Mouse (Mus musculus) erythroblast, embryonic 14.5 days (primary cell): Measurements from ENCODE around the gene Ythdf1.

Source experiments
- GATA1 ChIP-seq: IDR thresholded peaks from 2 replicates; pipeline ENCODE4 v1.6.1; 2012; ENCODE audit warnings: low read length, inconsistent platforms, mixed read lengths
- TAL1 ChIP-seq: IDR thresholded peaks from 3 replicates; pipeline ENCODE4 v1.6.1; 2012; ENCODE audit warnings: low read length, inconsistent platforms, mixed read lengths

- TF ChIP-seq GATA1 (no peak), TAL1 (no peak)
Measured at GRCm38 (mm10) chr2:180891075-180891834, 29.5 kb downstream of the Ythdf1 start.
